Mouse (Mus musculus) gastrocnemius, adult 8-10 months (tissue): Measurements from ENCODE around the gene Try10. TPM values are rescaled to one million over a fixed set of nuclear protein-coding genes. Genes with fewer than 3 reads are reported as not detected.
"Not testable (repeated sequence)": the region's sequence is repeated elsewhere in the genome, so short reads cannot be mapped to it uniquely, and the experiment has no call there.

ENCODE experiments used
- DNase-seq, 2 experiments: peaks; one replicate each; pipeline ENCODE4 v3.0.0; 2022; ENCODE audit warnings: low spot score in 2 of 2
- total RNA-seq, 4 experiments: library from RNA; stranded (reverse); gene quantifications; 2 replicates each; pipeline ENCODE4 v1.2.4; 2022

Gene Try10
- not detected for total RNA-seq

- DNase-seq, result no peak
Measured at GRCm38 (mm10) chr6:41353932-41354331, at the start of gene Try10. Gene Try10 (plus strand): TSS chr6:41354105.

- not testable (repeated sequence) for DNase-seq
Measured at GRCm38 (mm10) chr6:41316741-41317140, 37.2 kb upstream of the Try10 start, which contains the start of gene Try5. Gene Try5 (minus strand): TSS chr6:41316841.

- DNase-seq, result not testable (repeated sequence)
Measured at GRCm38 (mm10) chr6:41373772-41374171, 19.9 kb downstream of the Try10 start.

- not testable (repeated sequence) for DNase-seq
Measured at GRCm38 (mm10) chr6:41377578-41377977, 23.7 kb downstream of the Try10 start, which contains the start of gene Prss3. Gene Prss3 (minus strand): TSS chr6:41377678.

- DNase-seq, result no peak
Measured at GRCm38 (mm10) chr6:41386781-41387180, 32.9 kb downstream of the Try10 start.

- DNase-seq, result not testable (repeated sequence)
Measured at GRCm38 (mm10) chr6:41391640-41392039, 37.7 kb downstream of the Try10 start.

- not testable (repeated sequence) for DNase-seq
Measured at GRCm38 (mm10) chr6:41392056-41392455, 38.2 kb downstream of the Try10 start, which contains the start of gene Gm5771. Gene Gm5771 (plus strand): TSS chr6:41392356.

Other genes with a start within 250 kb of the Try10 start
- gene Try4, start 51.8 kb upstream of the Try10 start, total RNA-seq, result not detected
- gene Try5, start 37.3 kb upstream of the Try10 start, total RNA-seq, result not detected
- gene Prss3, start 23.6 kb downstream of the Try10 start, total RNA-seq, result not detected
- gene Gm5771, start 38.3 kb downstream of the Try10 start, total RNA-seq, result not detected
- not detected for gene Gm10334, start 92.0 kb downstream of the Try10 start, total RNA-seq
- not detected for gene Prss1, start 104.8 kb downstream of the Try10 start, total RNA-seq
- gene Prss2, start 167.7 kb downstream of the Try10 start, total RNA-seq, result not detected